Mouse (Mus musculus) forebrain, embryonic 13.5 days (tissue): Measurements from ENCODE around the gene Gpx5. TPM values are rescaled to one million over a fixed set of nuclear protein-coding genes. Genes with fewer than 3 reads are reported as not detected.

Experiments
- ATAC-seq: fragments of 200-750 bp; cut with Nextera tagmentation; 2 replicates; pipeline ENCODE4 v1.8.0; 2017
- H3K27ac ChIP-seq: fragments of 300-500 bp; sonication (generic); 2 replicates; pipeline ENCODE4 v1.5.1; 2015; ENCODE audit warnings: inconsistent platforms, mild to moderate bottlenecking, moderate library complexity
- H3K27me3 ChIP-seq: fragments of 300-500 bp; sonication (generic); 2 replicates; pipeline ENCODE4 v1.6.1; 2015; ENCODE audit warnings: mild to moderate bottlenecking, inconsistent platforms
- H3K36me3 ChIP-seq: fragments of 300-500 bp; sonication (generic); 2 replicates; pipeline ENCODE4 v1.6.1; 2015; ENCODE audit warnings: mild to moderate bottlenecking, inconsistent platforms; ENCODE audit not compliant: poor library complexity, severe bottlenecking
- H3K4me1 ChIP-seq: fragments of 300-500 bp; sonication (generic); 2 replicates; pipeline ENCODE4 v1.6.1; 2015; ENCODE audit warnings: inconsistent platforms
- H3K4me2 ChIP-seq: fragments of 300-500 bp; sonication (generic); 2 replicates; pipeline ENCODE4 v1.6.1; 2015; ENCODE audit warnings: inconsistent platforms, mild to moderate bottlenecking, moderate library complexity
- H3K4me3 ChIP-seq: fragments of 300-500 bp; sonication (generic); 2 replicates; pipeline ENCODE4 v1.5.1; 2015; ENCODE audit warnings: mild to moderate bottlenecking, inconsistent platforms
- H3K9ac ChIP-seq: fragments of 300-500 bp; sonication (generic); 2 replicates; pipeline ENCODE4 v1.6.1; 2015; ENCODE audit warnings: mild to moderate bottlenecking, inconsistent platforms
- H3K9me3 ChIP-seq: fragments of 300-500 bp; sonication (generic); replicated peaks from 2 replicates; pipeline ENCODE4 v1.6.1; 2016; ENCODE audit warnings: inconsistent platforms
- WGBS: fragments of 180-500 bp; shearing (Covaris S2); methylation state at CpG from one replicate; pipeline ENCODE4 v1.1.7; 2015; 5-methylcytosine and 5-hydroxymethylcytosine counted together
- polyA plus RNA-seq: library from polyadenylated mRNA; unstranded; fragments of >200 nt; fragmentation: Nextera tagmentation; extraction: Ambion mirVana; gene quantifications from 2 replicates; pipeline ENCODE4 v1.2.1, GENCODE M21; 2015

The Gpx5 gene
- polyA plus RNA-seq: not detected in 2 replicates

GRCm38 (mm10) chr13:21292631-21293030, at the start of gene Gpx5:
Gene Gpx5 (minus strand): TSS chr13:21292731.
- Histone ChIP-seq H3K4me2 (no peak within 1 kb of the TSS), H3K9me3 (no peaks in the 10 kb centered on the region), H3K4me1 (no peaks in the 10 kb centered on the region), H3K36me3 (no peaks in the 10 kb centered on the region), H3K27ac (no peak within 1 kb of the TSS), H3K27me3 (no peaks in the 10 kb centered on the region), H3K9ac (no peak within 1 kb of the TSS), H3K4me3 (no peak within 1 kb of the TSS)
- WGBS: 96% methylated on average over 6 of the region's 6 CpGs
- no peak for ATAC-seq

GRCm38 (mm10) chr13:21327424-21327823, 34.9 kb upstream of the Gpx5 start:
- peak; percentile 67; the same call in 1 of the 2 replicates for ATAC-seq
- peak overlapping the region; percentile 42 for H3K4me3 ChIP-seq
- H3K4me2 ChIP-seq: peak overlapping the region; percentile 61
- H3K36me3 ChIP-seq: no peaks in the 10 kb centered on the region
- peaks cover 8% of the 10 kb centered on the region for H3K4me1 ChIP-seq
- WGBS: under 1% methylated on average over 9 of the region's 9 CpGs
- peak overlapping the region; percentile 54; the same call in 1 of the 2 replicates for H3K9ac ChIP-seq
- no peak overlapping the region for H3K27ac ChIP-seq
- 0 out of 2 replicates have a peak, but pooled peaks cover 8% of the 10 kb centered on the region for H3K27me3 ChIP-seq
- no peaks in the 10 kb centered on the region for H3K9me3 ChIP-seq

GRCm38 (mm10) chr13:21326657-21327211, 34.2 kb upstream of the Gpx5 start:
- under 1% methylated on average over 24 of the region's 24 CpGs for WGBS
- ATAC-seq: peak; percentile 65
- peak overlapping the region; percentile 54; the same call in 1 of the 2 replicates for H3K9ac ChIP-seq

GRCm38 (mm10) chr13:21326191-21326590, 33.7 kb upstream of the Gpx5 start:
- Histone ChIP-seq H3K4me1 (peaks cover 13% of the 10 kb centered on the region), H3K9ac (no peak overlapping the region), H3K4me3 (peak overlapping the region; percentile 42), H3K27me3 (peaks cover 14% of the 10 kb centered on the region; the same call in 1 of the 2 replicates), H3K4me2 (peak overlapping the region; percentile 61), H3K9me3 (no peaks in the 10 kb centered on the region), H3K27ac (no peak overlapping the region), H3K36me3 (no peaks in the 10 kb centered on the region)
- peak; percentile 46; the same call in 1 of the 2 replicates for ATAC-seq
- WGBS: 9% methylated on average over 4 of the region's 4 CpGs

More at GRCm38 (mm10) chr13:21326657-21327211, 34.2 kb upstream of the Gpx5 start:
- Histone ChIP-seq H3K27me3 (peaks cover 12% of the 10 kb centered on the region; the same call in 1 of the 2 replicates), H3K4me1 (peaks cover 13% of the 10 kb centered on the region), H3K27ac (no peak overlapping the region), H3K4me3 (peak overlapping the region; percentile 42), H3K9me3 (no peaks in the 10 kb centered on the region), H3K36me3 (no peaks in the 10 kb centered on the region), H3K4me2 (peak overlapping the region; percentile 61)

GRCm38 (mm10) chr13:21323405-21323804, 30.9 kb upstream of the Gpx5 start:
- no peak overlapping the region for H3K9ac ChIP-seq
- no peaks in the 10 kb centered on the region for H3K36me3 ChIP-seq
- H3K27ac ChIP-seq: no peak overlapping the region
- peaks cover 14% of the 10 kb centered on the region; the same call in 1 of the 2 replicates for H3K27me3 ChIP-seq
- WGBS: 67% methylated on average over 6 of the region's 6 CpGs
- no peak for ATAC-seq
- peaks cover 13% of the 10 kb centered on the region for H3K4me1 ChIP-seq
- no peaks in the 10 kb centered on the region for H3K9me3 ChIP-seq
- no peak overlapping the region for H3K4me2 ChIP-seq
- no peak overlapping the region for H3K4me3 ChIP-seq

- Histone ChIP-seq H3K36me3 (no peaks in the 10 kb centered on the region), H3K27me3 (peaks cover 14% of the 10 kb centered on the region; the same call in 1 of the 2 replicates), H3K27ac (no peak overlapping the region), H3K9ac (no peak overlapping the region), H3K4me1 (peaks cover 13% of the 10 kb centered on the region), H3K4me3 (peak overlapping the region; percentile 35), H3K4me2 (peak overlapping the region; percentile 56), H3K9me3 (no peaks in the 10 kb centered on the region)
- 13% methylated on average over 18 of the region's 18 CpGs for WGBS
- no peak for ATAC-seq
These were observed 30.2 kb upstream of the Gpx5 start for GRCm38 (mm10) chr13:21322509-21323375.

- Histone ChIP-seq H3K4me1 (0 out of 2 replicates have a peak, but pooled peaks cover 6% of the 10 kb centered on the region), H3K27me3 (peaks cover 14% of the 10 kb centered on the region; the same call in 1 of the 2 replicates), H3K4me3 (peak overlapping the region; percentile 35), H3K27ac (no peak overlapping the region), H3K9ac (peak overlapping the region; percentile 30; the same call in 1 of the 2 replicates), H3K9me3 (no peaks in the 10 kb centered on the region), H3K4me2 (peak overlapping the region; percentile 56), H3K36me3 (no peaks in the 10 kb centered on the region)
- 1% methylated on average over 18 of the region's 18 CpGs for WGBS
- no peak for ATAC-seq
These were observed 29.5 kb upstream of the Gpx5 start for GRCm38 (mm10) chr13:21321890-21322494.

GRCm38 (mm10) chr13:21320262-21320661, 27.7 kb upstream of the Gpx5 start:
- 0 out of 2 replicates have a peak, but pooled peaks cover 6% of the 10 kb centered on the region for H3K4me1 ChIP-seq
- H3K4me3 ChIP-seq: no peak overlapping the region
- H3K9me3 ChIP-seq: no peaks in the 10 kb centered on the region
- peaks cover 14% of the 10 kb centered on the region; the same call in 1 of the 2 replicates for H3K27me3 ChIP-seq
- WGBS: 79% methylated on average over 3 of the region's 3 CpGs
- no peak for ATAC-seq
- no peak overlapping the region for H3K27ac ChIP-seq
- no peaks in the 10 kb centered on the region for H3K36me3 ChIP-seq
- H3K9ac ChIP-seq: no peak overlapping the region
- H3K4me2 ChIP-seq: no peak overlapping the region

GRCm38 (mm10) chr13:21313903-21314302, 21.4 kb upstream of the Gpx5 start:
- no peak overlapping the region for H3K27ac ChIP-seq
- WGBS: 87% methylated on average over 4 of the region's 4 CpGs
- no peak overlapping the region for H3K4me3 ChIP-seq
- no peak overlapping the region for H3K9ac ChIP-seq
- no peaks in the 10 kb centered on the region for H3K9me3 ChIP-seq
- H3K27me3 ChIP-seq: no peaks in the 10 kb centered on the region
- no peak overlapping the region for H3K4me2 ChIP-seq
- no peaks in the 10 kb centered on the region for H3K4me1 ChIP-seq
- ATAC-seq: no peak
- H3K36me3 ChIP-seq: no peaks in the 10 kb centered on the region

- H3K27me3 ChIP-seq: no peaks in the 10 kb centered on the region
- H3K36me3 ChIP-seq: no peaks in the 10 kb centered on the region
- H3K4me1 ChIP-seq: no peaks in the 10 kb centered on the region
- H3K4me3 ChIP-seq: no peak overlapping the region
- no peak overlapping the region for H3K9ac ChIP-seq
- H3K27ac ChIP-seq: no peak overlapping the region
- no peak for ATAC-seq
- 46% methylated on average over 3 of the region's 5 CpGs for WGBS
- no peak overlapping the region for H3K4me2 ChIP-seq
- no peaks in the 10 kb centered on the region for H3K9me3 ChIP-seq
These were observed 20.3 kb upstream of the Gpx5 start for GRCm38 (mm10) chr13:21312854-21313253.

- WGBS: 10% methylated on average over 3 of the region's 3 CpGs
- no peak within 1 kb of the TSS for H3K4me3 ChIP-seq
- no peaks in the 10 kb centered on the region for H3K27me3 ChIP-seq
- ATAC-seq: no peak
- no peaks in the 10 kb centered on the region for H3K9me3 ChIP-seq
- H3K9ac ChIP-seq: no peak within 1 kb of the TSS
- no peak within 1 kb of the TSS for H3K27ac ChIP-seq
- no peaks in the 10 kb centered on the region for H3K36me3 ChIP-seq
- H3K4me2 ChIP-seq: no peak within 1 kb of the TSS
- H3K4me1 ChIP-seq: no peaks in the 10 kb centered on the region
These were observed 19.4 kb upstream of the Gpx5 start, which contains the start of gene Gpx6 for GRCm38 (mm10) chr13:21311926-21312325. Gene Gpx6 (plus strand): TSS chr13:21312125.

GRCm38 (mm10) chr13:21309788-21310187, 17.3 kb upstream of the Gpx5 start:
- 69% methylated on average over 2 of the region's 2 CpGs for WGBS

More at GRCm38 (mm10) chr13:21309788-21310187, 17.3 kb upstream of the Gpx5 start:
- H3K4me1 ChIP-seq: no peaks in the 10 kb centered on the region
- H3K9me3 ChIP-seq: no peaks in the 10 kb centered on the region
- no peak overlapping the region for H3K4me2 ChIP-seq
- H3K36me3 ChIP-seq: no peaks in the 10 kb centered on the region
- H3K27me3 ChIP-seq: no peaks in the 10 kb centered on the region
- H3K4me3 ChIP-seq: no peak overlapping the region
- no peak overlapping the region for H3K27ac ChIP-seq
- ATAC-seq: no peak
- no peak overlapping the region for H3K9ac ChIP-seq
